Mouse (Mus musculus): ENCODE data around the gene Trim67.

Trim67 gene

GRCm38 (mm10) chr8:124794486-124794780, 1.5 kb downstream of the Trim67 start:
- peak; percentile 26 for DNase-seq (ENCODE audit: low spot score)

- DNase-seq (ENCODE audit: low spot score): no peak
Observed at GRCm38 (mm10) chr8:124795781-124796488, 3.0 kb downstream of the Trim67 start.

GRCm38 (mm10) chr8:124800542-124800941, 7.7 kb downstream of the Trim67 start:
- DNase-seq (ENCODE audit: low spot score): no peak

GRCm38 (mm10) chr8:124803824-124804702, 11.2 kb downstream of the Trim67 start:
- no peak for DNase-seq (ENCODE audit: low spot score)

GRCm38 (mm10) chr8:124805990-124806389, 13.1 kb downstream of the Trim67 start:
- no peak for DNase-seq (ENCODE audit: low spot score)

GRCm38 (mm10) chr8:124809419-124809818, 16.5 kb downstream of the Trim67 start:
- no peak for DNase-seq (ENCODE audit: low spot score)

GRCm38 (mm10) chr8:124810056-124810610, 17.2 kb downstream of the Trim67 start:
- no peak for DNase-seq (ENCODE audit: low spot score)

- DNase-seq (ENCODE audit: low spot score): no peak
Observed at GRCm38 (mm10) chr8:124810689-124811394, 17.9 kb downstream of the Trim67 start.

- no peak for DNase-seq (ENCODE audit: low spot score)
Observed at GRCm38 (mm10) chr8:124813326-124813725, 20.4 kb downstream of the Trim67 start.

- no peak for DNase-seq (ENCODE audit: low spot score)
Observed at GRCm38 (mm10) chr8:124815870-124816269, 23.0 kb downstream of the Trim67 start.

- no peak for DNase-seq (ENCODE audit: low spot score)
Observed at GRCm38 (mm10) chr8:124816866-124817265, 24.0 kb downstream of the Trim67 start.

GRCm38 (mm10) chr8:124817361-124817760, 24.5 kb downstream of the Trim67 start:
- DNase-seq (ENCODE audit: low spot score): no peak

- DNase-seq (ENCODE audit: low spot score): no peak
Observed at GRCm38 (mm10) chr8:124819612-124820115, 26.8 kb downstream of the Trim67 start.

GRCm38 (mm10) chr8:124820125-124820524, 27.2 kb downstream of the Trim67 start:
- DNase-seq (ENCODE audit: low spot score): no peak

- DNase-seq (ENCODE audit: low spot score): no peak
Observed at GRCm38 (mm10) chr8:124823497-124823896, 30.6 kb downstream of the Trim67 start.

- DNase-seq (ENCODE audit: low spot score): no peak
Observed at GRCm38 (mm10) chr8:124826658-124827057, 33.8 kb downstream of the Trim67 start.

GRCm38 (mm10) chr8:124827387-124827786, 34.5 kb downstream of the Trim67 start:
- DNase-seq (ENCODE audit: low spot score): peak; percentile 42

- DNase-seq (ENCODE audit: low spot score): no peak
Observed at GRCm38 (mm10) chr8:124828561-124829240, 35.8 kb downstream of the Trim67 start.

GRCm38 (mm10) chr8:124830050-124830449, 37.2 kb downstream of the Trim67 start:
- no peak for DNase-seq (ENCODE audit: low spot score)

- no peak for DNase-seq (ENCODE audit: low spot score)
Observed at GRCm38 (mm10) chr8:124831531-124831930, 38.6 kb downstream of the Trim67 start.

- DNase-seq (ENCODE audit: low spot score): no peak
Observed at GRCm38 (mm10) chr8:124831941-124832340, 39.0 kb downstream of the Trim67 start.

Data from urinary bladder, postnatal 25 days (tissue).